26 mouse cellular contexts compared by ENCODE assay signal in genomic region chr12:25544253-25544652, GRCm38 (mm10).
A peak's percentile ranks its signal among the peaks of the same experiment; 100 is the strongest.
DNase-seq lines count a peak whose midpoint lies in the region; ATAC-seq and TF ChIP-seq lines count a peak whose summit lies in the region.
"Had no signal": no experiment of that assay in that cellular context is flagged by ENCODE, and none has a peak within 500 bp of the region (broad histone marks: within the 10 kb centered on the region; RNA-seq: fewer than 3 reads in every experiment).

No protein-coding gene starts in this region.

- 24% methylated on average over 6 of the region's 6 CpGs for WGBS in forebrain, embryonic 12.5 days
- WGBS in forebrain, embryonic 16.5 days = 8% methylated on average over 6 of the region's 6 CpGs
- 48% methylated on average over 6 of the region's 6 CpGs for WGBS in midbrain, embryonic 13.5 days
- WGBS in midbrain, embryonic 10.5 days = 74% methylated on average over 6 of the region's 6 CpGs
- WGBS in hindbrain, postnatal 0 days = 29% methylated on average over 6 of the region's 6 CpGs
- WGBS in heart, embryonic 12.5 days = 68% methylated on average over 6 of the region's 6 CpGs

- peaks cover 6% of the 10 kb centered on the region; the same call in 1 of the 2 replicates for H3K4me1 ChIP-seq in forebrain, embryonic 12.5 days
- H3K4me1 ChIP-seq in forebrain, embryonic 16.5 days (replicated peaks; ENCODE audit: control insufficient read depth, insufficient read depth, low read length) = no peaks in the 10 kb centered on the region; the same call in 1 of the 2 replicates
- H3K4me1 ChIP-seq in midbrain, embryonic 13.5 days (replicated peaks) = 0 out of 2 replicates have a peak, but pooled peaks cover 5% of the 10 kb centered on the region
- H3K4me1 ChIP-seq in midbrain, embryonic 10.5 days = no peaks in the 10 kb centered on the region
- no peaks in the 10 kb centered on the region for H3K4me1 ChIP-seq in hindbrain, postnatal 0 days (ENCODE audit: insufficient read depth, low read length)
- H3K4me1 ChIP-seq in heart, embryonic 12.5 days (replicated peaks) = 0 out of 2 replicates have a peak, but pooled peaks cover 6% of the 10 kb centered on the region
- H3K4me1 ChIP-seq: heart, embryonic 10.5 days; limb, embryonic 12.5 days; liver, embryonic 15.5 days; stomach, embryonic 15.5 days had no signal

- no peak overlapping the region for H3K27ac ChIP-seq in forebrain, embryonic 12.5 days
- no peak overlapping the region for H3K27ac ChIP-seq in forebrain, embryonic 16.5 days (ENCODE audit: low read length)
- H3K27ac ChIP-seq in midbrain, embryonic 13.5 days = peak overlapping the region; percentile 21; the same call in 1 of the 2 replicates
- no peak overlapping the region for H3K27ac ChIP-seq in midbrain, embryonic 10.5 days (replicated peaks)
- no peak overlapping the region for H3K27ac ChIP-seq in hindbrain, postnatal 0 days
- H3K27ac ChIP-seq in heart, embryonic 12.5 days (ENCODE audit: poor library complexity, severe bottlenecking) = no peak overlapping the region
- H3K27ac ChIP-seq: embryonic facial prominence, embryonic 13.5 days; heart, embryonic 10.5 days; limb, embryonic 12.5 days; liver, embryonic 15.5 days; stomach, embryonic 15.5 days had no signal

- no peaks in the 10 kb centered on the region for H3K27me3 ChIP-seq in forebrain, embryonic 12.5 days
- H3K27me3 ChIP-seq in forebrain, embryonic 16.5 days (replicated peaks; ENCODE audit: control insufficient read depth, insufficient read depth, low read length) = no peaks in the 10 kb centered on the region
- no peaks in the 10 kb centered on the region for H3K27me3 ChIP-seq in midbrain, embryonic 13.5 days
- no peaks in the 10 kb centered on the region for H3K27me3 ChIP-seq in midbrain, embryonic 10.5 days (ENCODE audit: low read depth, poor library complexity, severe bottlenecking)
- H3K27me3 ChIP-seq in hindbrain, postnatal 0 days (ENCODE audit: insufficient read depth, low read length) = no peaks in the 10 kb centered on the region
- no peaks in the 10 kb centered on the region for H3K27me3 ChIP-seq in heart, embryonic 12.5 days (replicated peaks)
- H3K27me3 ChIP-seq: embryonic facial prominence, embryonic 13.5 days; limb, embryonic 12.5 days; liver, embryonic 15.5 days; stomach, embryonic 15.5 days had no signal

- no peaks in the 10 kb centered on the region for H3K9me3 ChIP-seq in forebrain, embryonic 12.5 days
- no peaks in the 10 kb centered on the region for H3K9me3 ChIP-seq in forebrain, embryonic 16.5 days (ENCODE audit: control insufficient read depth, low read length)
- no peaks in the 10 kb centered on the region for H3K9me3 ChIP-seq in midbrain, embryonic 13.5 days
- H3K9me3 ChIP-seq in midbrain, embryonic 10.5 days (replicated peaks) = no peaks in the 10 kb centered on the region
- no peaks in the 10 kb centered on the region for H3K9me3 ChIP-seq in hindbrain, postnatal 0 days (ENCODE audit: low read length)
- H3K9me3 ChIP-seq in heart, embryonic 12.5 days (replicated peaks) = no peaks in the 10 kb centered on the region
- H3K9me3 ChIP-seq: embryonic facial prominence, embryonic 13.5 days; heart, embryonic 10.5 days; limb, embryonic 12.5 days; liver, embryonic 15.5 days; stomach, embryonic 15.5 days had no signal

- no peak overlapping the region for H3K4me2 ChIP-seq in forebrain, embryonic 12.5 days
- no peak overlapping the region for H3K4me2 ChIP-seq in forebrain, embryonic 16.5 days (ENCODE audit: low read length)
- no peak overlapping the region for H3K4me2 ChIP-seq in midbrain, embryonic 13.5 days (replicated peaks)
- no peak overlapping the region for H3K4me2 ChIP-seq in hindbrain, postnatal 0 days (ENCODE audit: low read depth, low read length)
- no peak overlapping the region for H3K4me2 ChIP-seq in heart, embryonic 12.5 days
- H3K4me2 ChIP-seq: embryonic facial prominence, embryonic 13.5 days; limb, embryonic 12.5 days; liver, embryonic 15.5 days; lung, embryonic 14.5 days; midbrain, embryonic 11.5 days; stomach, embryonic 15.5 days had no signal

- TF ChIP-seq CTCF in hindbrain, postnatal 0 days (IDR thresholded peaks at IDR 0.05; ENCODE audit: low read depth) = no peak

- peak; percentile 57; the same call in 1 of the 2 replicates for ATAC-seq in forebrain, embryonic 12.5 days (ENCODE audit: low FRiP score)
- no peak for ATAC-seq in forebrain, embryonic 16.5 days
- ATAC-seq in midbrain, embryonic 13.5 days = 0 out of 2 replicates have a peak, but pooled peaks have one; percentile 27
- no peak for ATAC-seq in hindbrain, postnatal 0 days
- ATAC-seq in heart, embryonic 12.5 days (ENCODE audit: insufficient number of reproducible peaks, low FRiP score) = no peak
- ATAC-seq: CD4-positive, CD25-positive, alpha-beta regulatory T cell, adult 4 months; intestine, postnatal 0 days had no signal

- no peaks in the 10 kb centered on the region for H3K36me3 ChIP-seq in forebrain, embryonic 12.5 days (replicated peaks)
- H3K36me3 ChIP-seq in forebrain, embryonic 16.5 days (ENCODE audit: control insufficient read depth, insufficient read depth) = no peaks in the 10 kb centered on the region
- H3K36me3 ChIP-seq in midbrain, embryonic 13.5 days = no peaks in the 10 kb centered on the region
- H3K36me3 ChIP-seq in midbrain, embryonic 10.5 days = no peaks in the 10 kb centered on the region
- no peaks in the 10 kb centered on the region for H3K36me3 ChIP-seq in hindbrain, postnatal 0 days (ENCODE audit: insufficient read depth, low read length)
- H3K36me3 ChIP-seq in heart, embryonic 12.5 days = no peaks in the 10 kb centered on the region
- H3K36me3 ChIP-seq: embryonic facial prominence, embryonic 13.5 days; heart, embryonic 10.5 days; limb, embryonic 12.5 days; liver, embryonic 15.5 days; stomach, embryonic 15.5 days had no signal

- no peak overlapping the region for H3K9ac ChIP-seq in forebrain, embryonic 12.5 days
- H3K9ac ChIP-seq in forebrain, embryonic 16.5 days (replicated peaks; ENCODE audit: low read depth, low read length) = no peak overlapping the region
- no peak overlapping the region for H3K9ac ChIP-seq in midbrain, embryonic 13.5 days (replicated peaks)
- no peak overlapping the region for H3K9ac ChIP-seq in hindbrain, postnatal 0 days (replicated peaks; ENCODE audit: low read length)
- H3K9ac ChIP-seq in heart, embryonic 12.5 days = no peak overlapping the region
- H3K9ac ChIP-seq: embryonic facial prominence, embryonic 13.5 days; limb, embryonic 12.5 days; liver, embryonic 15.5 days; lung, embryonic 14.5 days; stomach, embryonic 15.5 days had no signal

- DNase-seq in midbrain, embryonic 10.5 days (ENCODE audit: low spot score) = no peak
- peak; percentile 12 for DNase-seq in hindbrain, postnatal 0 days (ENCODE audit: low spot score)
- DNase-seq in cerebellum, postnatal 10 days = no peak
- DNase-seq: adrenal gland, postnatal 25 days; cerebellum, adult 18-20 months; cerebellum, postnatal 25 days; gastrocnemius, postnatal 25 days; heart, postnatal 36 days; kidney, postnatal 14 days; lung, embryonic 14.5 days; lung, postnatal 14 days; right cerebral cortex, postnatal 25 days; thymus, postnatal 14 days had no signal

- no peak overlapping the region for H3K4me3 ChIP-seq in forebrain, embryonic 12.5 days (replicated peaks)
- no peak overlapping the region for H3K4me3 ChIP-seq in forebrain, embryonic 16.5 days (replicated peaks; ENCODE audit: low read length)
- H3K4me3 ChIP-seq in midbrain, embryonic 13.5 days (replicated peaks) = no peak overlapping the region
- no peak overlapping the region for H3K4me3 ChIP-seq in midbrain, embryonic 10.5 days
- H3K4me3 ChIP-seq in hindbrain, postnatal 0 days (ENCODE audit: low read length) = no peak overlapping the region
- H3K4me3 ChIP-seq in heart, embryonic 12.5 days = no peak overlapping the region
- H3K4me3 ChIP-seq: embryonic facial prominence, embryonic 13.5 days; erythroblast, embryonic 14.5 days; heart, embryonic 10.5 days; limb, embryonic 12.5 days; liver, embryonic 15.5 days; stomach, embryonic 15.5 days had no signal

Comparison
In these comparisons a context has a peak if more than half of its experiments do, and no peak if none do; other contexts are left out.
1. ATAC-seq: peak in forebrain, embryonic 12.5 days (single experiment) and midbrain, embryonic 13.5 days (single experiment); none in forebrain, embryonic 16.5 days (single experiment), hindbrain, postnatal 0 days (single experiment) and heart, embryonic 12.5 days (single experiment).